Mouse (Mus musculus) splenic B cell, adult 2 months (primary cell): ENCODE results near the gene Notch3.
"Not testable (repeated sequence)": the region's sequence is repeated elsewhere in the genome, so short reads cannot be mapped to it uniquely, and the experiment has no call there.

Experiments
- DNase-seq: peaks from one replicate; pipeline ENCODE4 v3.0.0-alpha.2; 2011; ENCODE audit warnings: low read depth, low spot score
- H3K27me3 ChIP-seq: 2 replicates; pipeline ENCODE4 v1.6.1; 2012; ENCODE audit warnings: mild to moderate bottlenecking, low read length, moderate library complexity, mixed read lengths; ENCODE audit not compliant: control insufficient read depth, poor library complexity, insufficient read depth, severe bottlenecking
- H3K36me3 ChIP-seq: 2 replicates; pipeline ENCODE4 v1.6.1; 2012; ENCODE audit warnings: mild to moderate bottlenecking, low read length, moderate library complexity, mixed read lengths; ENCODE audit not compliant: control insufficient read depth, poor library complexity, insufficient read depth, severe bottlenecking

Gene Notch3

GRCm38 (mm10) chr17:32166687-32167086 lies at the start of gene Notch3:
Gene Notch3, minus strand, starts transcription at chr17:32166852.
- peak; percentile 15 for DNase-seq
- peaks cover 8% of the 10 kb centered on the region for H3K27me3 ChIP-seq
- H3K36me3 ChIP-seq = no peaks in the 10 kb centered on the region

DNA sequence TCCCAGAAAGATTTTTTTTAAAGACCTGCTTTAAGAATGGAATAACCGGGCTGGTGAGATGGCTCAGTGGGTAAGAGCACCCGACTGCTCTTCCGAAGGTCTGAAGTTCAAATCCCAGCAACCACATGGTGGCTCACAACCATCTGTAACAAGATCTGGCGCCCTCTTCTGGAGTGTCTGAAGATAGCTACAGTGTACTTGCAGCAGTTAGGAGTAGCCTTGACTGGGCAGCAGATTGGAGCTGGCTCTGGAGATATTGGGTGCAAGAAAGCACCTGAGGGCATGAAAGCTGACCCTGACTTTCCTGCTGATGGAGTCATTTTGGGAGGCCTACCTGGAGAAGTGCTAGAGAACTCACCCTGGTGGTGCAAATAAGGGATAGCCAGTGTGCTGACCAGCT lies 48.9 kb upstream of the Notch3 start:
- H3K36me3 ChIP-seq = peaks cover 33% of the 10 kb centered on the region
- peak; percentile 34 for DNase-seq
- H3K27me3 ChIP-seq = not testable (repeated sequence)

DNA sequence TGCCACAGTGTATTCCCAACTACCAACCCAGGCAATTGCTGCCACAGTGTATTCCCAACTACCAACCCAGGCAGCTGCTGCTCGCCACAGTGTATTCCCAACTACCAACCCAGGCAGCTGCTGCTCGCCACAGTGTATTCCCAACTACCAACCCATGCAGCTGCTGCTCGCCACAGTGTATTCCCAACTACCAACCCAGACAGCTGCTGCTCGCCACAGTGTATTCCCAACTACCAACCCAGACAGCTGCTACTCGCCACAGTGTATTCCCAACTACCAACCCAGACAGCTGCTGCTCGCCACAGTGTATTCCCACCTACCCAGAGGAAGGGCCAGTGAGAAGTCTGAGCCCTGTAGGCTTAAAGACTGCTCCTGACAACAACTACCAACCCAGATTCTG lies 44.9 kb upstream of the Notch3 start:
- not testable (repeated sequence) for H3K27me3 ChIP-seq, DNase-seq
- peaks cover 45% of the 10 kb centered on the region for H3K36me3 ChIP-seq

DNA sequence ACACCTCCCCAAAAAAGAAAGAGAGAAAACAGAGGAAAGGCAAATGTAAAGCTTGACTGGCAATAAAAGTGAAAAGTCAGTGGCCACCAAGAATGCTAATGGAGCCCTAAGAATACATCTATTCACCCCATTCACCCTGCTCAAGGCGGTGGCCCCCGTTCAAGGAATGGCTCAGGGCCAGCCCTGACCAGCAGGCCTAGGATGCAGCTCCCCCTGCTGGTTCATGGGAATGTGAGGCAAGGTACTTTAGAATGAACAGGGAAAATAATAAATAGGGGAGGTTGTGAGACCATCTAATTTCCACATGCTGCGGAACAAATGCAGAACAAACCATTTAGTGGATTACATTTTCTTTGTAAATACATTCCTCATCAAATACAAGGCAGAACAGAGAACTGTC lies 43.1 kb upstream of the Notch3 start:
- Histone ChIP-seq H3K36me3 (peaks cover 46% of the 10 kb centered on the region), H3K27me3 (no peaks in the 10 kb centered on the region)
- DNase-seq = peak; percentile 58

DNA sequence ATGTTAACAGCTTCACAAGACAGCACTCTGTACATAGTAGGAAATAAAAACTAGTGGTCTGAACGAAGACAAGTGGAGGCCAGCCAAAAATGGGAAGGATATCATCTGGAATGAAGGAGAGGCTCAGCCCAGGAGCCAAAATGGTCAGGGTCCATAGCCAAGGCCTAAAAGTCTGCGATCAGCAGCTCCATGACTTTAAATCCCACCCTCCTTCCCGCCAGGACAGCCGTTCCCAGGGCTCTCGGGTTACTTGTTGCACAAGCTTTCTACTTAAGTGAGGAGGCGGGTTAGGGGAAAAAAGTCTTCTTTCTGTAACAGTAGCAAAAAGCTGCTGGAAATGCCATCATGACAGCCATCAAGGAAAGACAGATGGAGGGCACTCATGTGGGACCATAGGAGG lies 42.5 kb upstream of the Notch3 start:
- DNase-seq = no peak
- Histone ChIP-seq H3K27me3 (no peaks in the 10 kb centered on the region), H3K36me3 (peaks cover 43% of the 10 kb centered on the region)

DNA sequence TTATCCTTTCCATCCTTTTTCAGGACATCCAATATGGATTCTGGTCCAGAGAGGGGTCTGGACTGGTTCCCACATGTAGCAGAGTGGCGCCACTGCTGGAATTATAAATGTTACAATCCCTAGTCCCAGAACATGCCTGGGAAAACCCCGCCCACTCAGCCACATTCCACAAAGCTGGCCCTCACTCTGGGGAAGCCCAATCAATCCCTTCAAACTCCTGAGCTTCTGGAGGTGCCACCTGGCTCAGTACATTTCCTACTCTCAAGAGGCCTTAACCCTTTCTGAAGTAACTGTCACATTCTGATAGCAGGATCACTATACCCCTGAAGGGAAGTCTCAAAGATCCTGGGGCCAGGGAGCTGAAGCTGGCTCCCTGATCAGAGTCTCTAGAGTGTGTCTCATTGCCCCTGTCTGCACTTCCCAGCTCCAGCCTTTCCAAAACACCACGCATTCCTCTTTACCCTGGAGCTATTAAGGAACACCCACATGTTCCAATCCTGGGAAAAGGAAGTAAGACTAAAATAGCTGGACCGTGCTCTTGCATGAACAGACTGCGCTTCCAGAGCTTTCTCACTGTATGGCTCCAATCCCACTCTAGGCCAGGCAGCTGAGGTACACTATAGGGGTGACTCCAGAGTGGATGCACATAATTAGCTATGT lies 41.1 kb upstream of the Notch3 start:
- DNase-seq = no peak
- Histone ChIP-seq H3K27me3 (no peaks in the 10 kb centered on the region), H3K36me3 (peaks cover 31% of the 10 kb centered on the region)

DNA sequence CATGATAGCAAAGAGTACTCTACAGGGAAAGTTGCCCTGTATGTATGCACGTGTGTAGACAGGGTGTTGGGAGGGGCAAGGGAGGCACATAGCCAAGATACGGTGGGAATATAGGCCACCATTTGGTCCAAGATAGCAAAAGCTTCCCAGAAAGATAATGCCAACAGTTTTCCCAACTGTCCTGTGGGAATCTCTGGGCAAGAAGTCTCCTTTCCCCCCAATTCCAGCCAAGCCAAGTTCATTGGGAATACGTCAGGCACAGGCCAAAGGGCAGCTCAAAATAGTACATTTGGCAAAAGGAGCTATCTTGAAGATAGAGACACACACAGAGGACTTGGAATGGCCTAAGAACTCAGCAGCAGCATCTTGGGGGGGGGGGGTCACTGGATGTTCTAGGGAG lies 38.7 kb upstream of the Notch3 start:
- Histone ChIP-seq H3K36me3 (peaks cover 27% of the 10 kb centered on the region), H3K27me3 (no peaks in the 10 kb centered on the region)
- no peak for DNase-seq

DNA sequence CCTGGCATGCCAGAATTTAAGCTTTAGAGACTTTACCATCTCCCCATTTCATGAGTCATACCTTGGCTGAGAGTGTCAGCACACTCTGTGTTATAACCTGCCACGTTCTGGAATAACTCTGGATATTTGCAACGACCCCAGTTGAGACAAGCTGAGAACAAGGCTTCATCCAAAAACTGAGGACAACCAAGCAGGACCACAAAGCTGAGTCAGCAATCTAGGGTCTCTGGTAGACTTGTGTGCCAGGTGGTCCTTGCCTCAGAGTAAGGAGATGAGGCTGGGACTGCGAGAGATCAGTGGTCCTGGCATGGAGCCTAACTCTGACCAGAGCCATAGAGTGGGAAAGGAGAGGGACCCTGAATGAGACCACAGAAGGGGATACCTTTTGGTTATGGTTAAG lies 36.3 kb upstream of the Notch3 start:
- peaks cover 32% of the 10 kb centered on the region for H3K36me3 ChIP-seq
- DNase-seq = no peak
- H3K27me3 ChIP-seq = no peaks in the 10 kb centered on the region

GRCm38 (mm10) chr17:32201086-32201485 lies 34.4 kb upstream of the Notch3 start:
- Histone ChIP-seq H3K27me3 (no peaks in the 10 kb centered on the region), H3K36me3 (peaks cover 28% of the 10 kb centered on the region)
- DNase-seq = no peak

GRCm38 (mm10) chr17:32199796-32200195 lies 33.1 kb upstream of the Notch3 start:
- H3K36me3 ChIP-seq = peaks cover 31% of the 10 kb centered on the region
- H3K27me3 ChIP-seq = no peaks in the 10 kb centered on the region
- DNase-seq = no peak

DNA sequence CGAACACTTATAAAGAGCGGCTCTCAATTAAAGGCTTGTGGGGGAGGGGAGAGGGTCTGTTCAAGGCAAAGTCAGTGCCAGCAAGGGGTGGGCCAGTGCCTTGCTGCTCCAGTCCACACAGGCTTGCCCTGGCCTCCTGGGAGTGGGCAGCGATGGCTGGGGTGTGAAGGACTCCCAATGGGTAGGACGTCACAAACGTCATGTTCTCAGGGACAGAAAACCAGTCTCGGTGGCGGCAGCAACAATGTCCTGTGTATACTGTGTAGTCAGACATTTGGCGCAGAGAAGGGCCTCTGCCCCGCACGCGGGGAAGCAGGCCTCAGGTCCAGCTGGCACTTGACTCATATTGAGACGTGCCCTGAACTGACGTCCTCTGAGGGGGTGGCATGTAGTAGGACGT lies 30.5 kb upstream of the Notch3 start:
- no peak for DNase-seq
- Histone ChIP-seq H3K27me3 (no peaks in the 10 kb centered on the region), H3K36me3 (peaks cover 26% of the 10 kb centered on the region)

DNA sequence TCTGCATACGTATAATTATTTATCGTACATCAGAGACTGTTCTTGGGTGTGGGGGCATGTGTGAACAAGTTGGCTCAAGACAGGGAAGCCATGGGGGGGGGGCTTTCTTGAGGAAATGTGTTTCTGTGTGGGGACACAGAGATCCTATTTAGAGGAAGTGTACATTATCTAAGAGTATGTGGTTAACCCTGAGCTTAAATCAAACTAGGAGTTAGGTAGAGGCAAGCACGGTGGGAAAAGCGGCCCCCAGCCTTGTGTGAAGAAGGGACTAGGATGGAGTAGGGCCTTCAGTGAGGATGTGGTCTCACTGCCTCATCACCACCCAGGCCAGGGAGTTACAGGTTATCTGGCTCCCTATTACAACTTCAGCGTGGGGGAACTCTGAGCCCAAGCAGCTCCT lies 29.1 kb upstream of the Notch3 start:
- DNase-seq = no peak
- Histone ChIP-seq H3K36me3 (peaks cover 20% of the 10 kb centered on the region), H3K27me3 (no peaks in the 10 kb centered on the region)

DNA sequence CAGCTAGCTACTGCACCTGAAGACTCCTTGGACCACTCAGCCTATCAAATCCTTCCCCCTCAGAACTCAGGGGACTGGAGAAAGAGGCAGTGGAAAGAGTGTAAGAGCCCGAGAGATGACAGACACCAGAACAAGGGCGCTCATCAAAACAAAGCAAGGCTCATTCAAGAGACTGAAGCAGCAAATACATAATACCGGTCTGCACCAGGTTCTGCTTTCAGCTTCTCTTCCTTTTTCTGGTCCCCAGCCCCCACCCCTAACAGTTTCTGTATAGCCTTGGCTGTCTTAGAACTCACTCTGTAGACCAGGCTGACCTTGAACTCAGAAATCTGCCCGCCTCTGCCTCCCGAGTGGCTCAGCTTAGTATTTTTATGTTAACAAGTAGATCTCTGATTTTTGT lies 26.4 kb upstream of the Notch3 start:
- Histone ChIP-seq H3K36me3 (peaks cover 5% of the 10 kb centered on the region), H3K27me3 (no peaks in the 10 kb centered on the region)
- DNase-seq = peak; percentile 35

DNA sequence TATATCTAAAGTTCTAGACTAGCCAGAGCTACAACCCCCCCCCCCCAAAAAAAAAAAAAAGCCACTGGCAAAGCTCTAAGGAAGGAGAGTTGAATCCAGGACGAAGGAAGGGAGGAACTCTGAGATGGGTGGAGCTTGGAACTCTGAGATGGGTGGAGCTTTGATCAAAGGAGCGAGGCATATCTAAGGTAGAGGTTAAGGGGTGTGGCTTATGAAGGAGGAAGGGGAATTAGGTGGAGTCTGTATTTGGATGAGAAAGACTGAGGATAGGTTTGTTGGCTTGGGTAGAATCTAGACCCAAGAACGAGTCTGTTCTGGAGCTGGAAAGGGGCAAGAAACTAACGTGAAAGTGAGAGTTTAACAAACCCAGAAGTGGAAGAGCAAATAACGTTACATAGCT lies 23.2 kb upstream of the Notch3 start:
- peak; percentile 15 for DNase-seq
- no peaks in the 10 kb centered on the region for H3K36me3 ChIP-seq
- no peaks in the 10 kb centered on the region for H3K27me3 ChIP-seq

GRCm38 (mm10) chr17:32188863-32189636 lies 22.4 kb upstream of the Notch3 start, which contains the start of gene Ephx3:
Gene Ephx3, minus strand, starts transcription at chr17:32189549.
- Histone ChIP-seq H3K27me3 (no peaks in the 10 kb centered on the region), H3K36me3 (no peaks in the 10 kb centered on the region)
- peak; percentile 41 for DNase-seq
